Mouse (Mus musculus): ENCODE measurements around the gene Rab11b.

DNA sequence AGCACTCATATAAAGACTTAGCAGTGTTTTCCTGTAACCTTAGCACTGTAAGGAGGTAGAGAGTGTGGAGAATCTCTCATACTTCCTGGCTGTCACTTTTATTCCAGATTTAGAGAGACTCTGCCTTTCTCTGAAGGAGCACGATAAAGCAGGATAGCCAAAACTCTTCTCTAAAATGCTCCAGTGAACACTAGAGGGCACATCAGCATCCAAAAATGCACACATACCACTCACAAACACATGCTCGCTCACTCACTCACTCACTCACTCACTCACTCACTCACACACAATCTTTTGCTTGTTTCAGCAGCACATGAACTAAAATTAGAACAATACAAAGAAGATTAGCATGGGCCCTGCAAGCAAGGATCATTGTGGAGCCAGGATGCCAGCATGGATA lies 31.1 kb downstream of the Rab11b start:
- TF ChIP-seq TCF12 (IDR thresholded peaks at IDR 0.05; ENCODE audit: insufficient read depth, poor library complexity, severe bottlenecking) (no peak), POLR2A (IDR thresholded peaks at IDR 0.05; ENCODE audit: insufficient read length, low read depth) (no peak), POLR2AphosphoS2 (IDR thresholded peaks at IDR 0.05; ENCODE audit: insufficient read length, low read depth) (no peak), USF1 (IDR thresholded peaks at IDR 0.05; ENCODE audit: low read depth) (no peak), MAX (IDR thresholded peaks at IDR 0.05; ENCODE audit: low read depth) (no peak), MYOG (IDR thresholded peaks at IDR 0.05; ENCODE audit: control insufficient read depth in 1 of 3, insufficient read depth in 1 of 3, insufficient read length in 2 of 3, low read depth in 2 of 3) (no peak), TCF3 (IDR thresholded peaks at IDR 0.05; ENCODE audit: insufficient read length, low read depth) (no peak), REST (IDR thresholded peaks at IDR 0.05; ENCODE audit: insufficient read depth, insufficient read length) (no peak)
